Mouse (Mus musculus) left cerebral cortex, postnatal 14 days (tissue): ENCODE results near the gene Nlrc3. TPM values are rescaled to one million over a fixed set of nuclear protein-coding genes. Genes with fewer than 3 reads are reported as not detected.

Experiments
- DNase-seq, 2 experiments: peaks; one replicate each; pipeline ENCODE4 v3.0.0; 2021 to 2022; ENCODE audit warnings: low spot score in 2 of 2, mixed read lengths in 1 of 2
- intact Hi-C: fragments of 180-260 bp; cut with DNase I; formaldehyde crosslinking; loops from one replicate; pipeline ENCODE4 v1.15.1; 2025
- microRNA-seq, 2 experiments: library from miRNA; unstranded; fragments of <30 nt; microRNA quantifications; one replicate each; pipeline ENCODE4 v1.2.0; 2022
- total RNA-seq, 2 experiments: library from RNA; stranded (reverse); gene quantifications; 2 replicates each; pipeline ENCODE4 v1.2.3; 2021

Gene Nlrc3
- total RNA-seq, 2 experiments from 2014 or later: 2.3 to 2.4 TPM

- DNase-seq: no peak
- intact Hi-C loops: no loop called here
Measured at GRCm38 (mm10) chr16:3934091-3934490, 42.3 kb downstream of the Nlrc3 start.

- intact Hi-C loops: no loop called here
- no peak for DNase-seq
Measured at GRCm38 (mm10) chr16:3933536-3933935, 42.9 kb downstream of the Nlrc3 start.

GRCm38 (mm10) chr16:3929151-3929550, 47.3 kb downstream of the Nlrc3 start:
- intact Hi-C loops: no loop called here
- DNase-seq: peak in 1 of 2 experiments; percentile 25

- intact Hi-C loops: no loop called here
- DNase-seq: no peak
Measured at GRCm38 (mm10) chr16:3928582-3928981, 47.9 kb downstream of the Nlrc3 start.

GRCm38 (mm10) chr16:3923966-3924365, 52.5 kb downstream of the Nlrc3 start:
- no peak for DNase-seq
- intact Hi-C loops: loop anchor here (5.0 kb wide), 1 partner anchor 58 kb away; no protein-coding TSS in a partner anchor

- no peak for DNase-seq
- intact Hi-C loops: loop anchor here (5.0 kb wide), 1 partner anchor 59 kb away; no protein-coding TSS in a partner anchor
Measured at GRCm38 (mm10) chr16:3923515-3923914, 52.9 kb downstream of the Nlrc3 start.

GRCm38 (mm10) chr16:3920756-3921155, 55.7 kb downstream of the Nlrc3 start:
- intact Hi-C loops: loop anchor here (5.0 kb wide), 1 partner anchor 62 kb away; no protein-coding TSS in a partner anchor
- no peak for DNase-seq

- intact Hi-C loops: loop anchor here (10.0 kb wide), 1 partner anchor 164 kb away; the partner anchor contains the start of gene Zfp263
- no peak for DNase-seq
Measured at GRCm38 (mm10) chr16:3909118-3909517, 67.3 kb downstream of the Nlrc3 start.

GRCm38 (mm10) chr16:3908537-3909111, 67.8 kb downstream of the Nlrc3 start, which contains the start of the genes 1700037C18Rik and Cluap1:
Gene 1700037C18Rik, minus strand, starts transcription at chr16:3908689.
Gene Cluap1, plus strand, starts transcription at chr16:3908801.
- DNase-seq: peak; percentile 95 to 96
- intact Hi-C loops: loop anchor here (1.0 to 10.0 kb wide), 2 partner anchors 24 to 164 kb away; partner anchors contain the start of genes Gm20695, Zfp263 and Zfp597

- no peak for DNase-seq
- intact Hi-C loops: loop anchor here (10.0 kb wide), 1 partner anchor 163 kb away; the partner anchor contains the start of gene Zfp263
Measured at GRCm38 (mm10) chr16:3907471-3907870, 69.0 kb downstream of the Nlrc3 start.

GRCm38 (mm10) chr16:3896553-3896952, 79.9 kb downstream of the Nlrc3 start:
- intact Hi-C loops: no loop called here
- no peak for DNase-seq

GRCm38 (mm10) chr16:3896046-3896445, 80.4 kb downstream of the Nlrc3 start:
- intact Hi-C loops: no loop called here
- DNase-seq: no peak

GRCm38 (mm10) chr16:3895173-3895792, 81.1 kb downstream of the Nlrc3 start:
- DNase-seq: no peak
- intact Hi-C loops: no loop called here

Small RNA genes within 50 kb of the gene (microRNA-seq; reads per million reads assigned to microRNA genes)
- 0 reads per million in 2 experiments for gene Gm23493

Other genes with a start within 250 kb of the Nlrc3 start
- gene Zfp263, start 232.5 kb downstream of the Nlrc3 start, total RNA-seq: 10 to 100 TPM; 18.5 to 19.4 TPM
- not detected for gene Olfr15, start 145.8 kb downstream of the Nlrc3 start, total RNA-seq
- gene Zfp174, start 129.4 kb downstream of the Nlrc3 start, total RNA-seq: 1 to 10 TPM; 4.8 to 4.9 TPM
- gene Naa60, start 104.3 kb downstream of the Nlrc3 start, total RNA-seq: 100 to 1,000 TPM; 146 to 151 TPM
- 10 to 100 TPM; 25.6 to 31.9 TPM for gene Zfp597, start 92.1 kb downstream of the Nlrc3 start, total RNA-seq
- under 1 TPM; 0.44 to 0.55 TPM for gene Gm20695, start 92.0 kb downstream of the Nlrc3 start, total RNA-seq
- 1 to 10 TPM; 8.7 to 10.0 TPM for gene 1700037C18Rik, start 67.9 kb downstream of the Nlrc3 start, total RNA-seq
- 10 to 100 TPM; 29.7 TPM for gene Cluap1, start 67.8 kb downstream of the Nlrc3 start, total RNA-seq
- 10 to 100 TPM; 63.3 to 65.5 TPM for gene Slx4, start 27.1 kb upstream of the Nlrc3 start, total RNA-seq
- not detected for gene Dnase1, start 60.3 kb upstream of the Nlrc3 start, total RNA-seq
- 10 to 100 TPM; 68.6 to 68.9 TPM for gene Trap1, start 101.2 kb upstream of the Nlrc3 start, total RNA-seq
- gene Crebbp, start 237.4 kb upstream of the Nlrc3 start, total RNA-seq: 10 to 100 TPM; 79.0 to 86.1 TPM